Mouse (Mus musculus) forelimb bud, embryonic 11.5 days (tissue): ENCODE data around the gene 4932411N23Rik.
"Not testable (repeated sequence)": the region's sequence is repeated elsewhere in the genome, so short reads cannot be mapped to it uniquely, and the experiment has no call there.

Source experiments
- DNase-seq: peaks from one replicate; pipeline ENCODE4 v3.0.0-alpha.2; 2012; ENCODE audit warnings: low read depth, low spot score

4932411N23Rik gene

DNA sequence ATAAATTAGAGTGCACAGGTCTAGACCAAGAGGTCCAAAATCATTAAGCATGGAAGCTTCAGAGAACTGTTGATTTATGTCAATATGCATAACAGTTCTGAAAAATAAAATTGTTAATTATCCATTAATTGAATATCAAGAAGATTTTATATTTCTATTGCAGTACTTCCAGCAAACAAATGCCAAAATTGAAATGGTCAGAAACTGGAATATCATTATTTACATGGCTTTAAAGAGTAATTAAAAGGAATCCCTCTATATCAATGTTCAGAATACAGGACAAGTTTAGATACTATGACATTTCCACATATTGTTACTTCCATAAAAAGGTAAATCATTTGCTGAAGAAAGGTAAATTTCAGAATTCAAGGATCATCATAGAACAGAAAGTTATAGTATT is at the start of gene 4932411N23Rik:
Gene 4932411N23Rik (minus strand): TSS at position 101 of the 400 bp plus-strand sequence.
- DNase-seq = no peak

DNA sequence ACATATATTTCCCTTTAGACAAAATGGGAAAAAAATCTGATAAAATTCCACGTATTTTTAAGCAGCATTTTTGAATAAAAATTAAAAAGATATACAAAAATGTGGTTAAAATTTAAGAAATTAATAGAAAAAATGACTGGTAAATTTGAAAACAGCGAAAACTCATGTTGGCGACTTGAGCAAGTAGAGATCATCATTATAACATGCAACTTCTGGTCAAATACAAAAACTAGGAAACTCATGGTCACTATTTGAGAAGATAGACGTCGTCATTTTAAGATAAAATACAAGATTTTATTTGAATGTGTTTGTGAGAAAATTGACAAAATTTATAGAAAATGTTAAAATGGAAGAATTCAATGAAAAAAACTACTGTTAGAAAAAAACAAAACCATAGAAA is 35.8 kb downstream of the 4932411N23Rik start:
- DNase-seq = no peak

DNA sequence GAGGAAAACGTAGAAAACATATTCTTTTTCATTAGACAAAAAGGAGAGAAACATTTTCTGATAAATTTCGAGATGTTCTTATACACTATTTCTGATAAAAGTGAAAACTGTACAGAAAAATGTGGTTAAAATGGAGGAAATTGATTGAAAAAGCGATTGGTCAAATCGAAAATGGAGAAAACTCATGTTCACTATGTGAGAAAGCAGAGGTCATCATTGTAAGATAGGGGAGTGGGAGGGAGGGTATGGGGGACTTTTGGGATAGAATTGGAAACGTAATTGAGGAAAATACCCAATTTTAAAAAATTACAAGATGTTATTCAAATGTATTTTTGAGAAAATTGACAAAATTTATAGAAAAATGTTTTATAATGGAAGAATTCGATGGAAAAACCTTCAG is 38.0 kb downstream of the 4932411N23Rik start:
- DNase-seq = peak; percentile 21

DNA sequence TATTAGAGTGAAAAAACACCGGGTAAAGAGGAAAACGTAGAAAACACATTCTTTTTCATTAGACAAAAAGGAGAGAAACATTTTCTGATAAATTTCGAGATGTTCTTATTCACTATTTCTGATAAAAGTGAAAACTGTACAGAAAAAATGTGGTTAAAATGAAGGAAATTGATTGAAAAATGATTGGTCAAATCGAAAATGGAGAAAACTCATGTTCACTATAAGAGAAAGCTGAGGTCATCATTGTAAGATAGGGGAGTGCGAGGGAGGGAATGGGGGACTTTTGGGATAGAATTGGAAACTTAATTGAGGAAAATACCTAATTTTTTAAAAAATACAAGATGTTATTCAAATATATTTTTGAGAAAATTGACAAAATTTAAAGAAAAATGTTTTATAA is 40.8 kb downstream of the 4932411N23Rik start:
- DNase-seq = not testable (repeated sequence)

DNA sequence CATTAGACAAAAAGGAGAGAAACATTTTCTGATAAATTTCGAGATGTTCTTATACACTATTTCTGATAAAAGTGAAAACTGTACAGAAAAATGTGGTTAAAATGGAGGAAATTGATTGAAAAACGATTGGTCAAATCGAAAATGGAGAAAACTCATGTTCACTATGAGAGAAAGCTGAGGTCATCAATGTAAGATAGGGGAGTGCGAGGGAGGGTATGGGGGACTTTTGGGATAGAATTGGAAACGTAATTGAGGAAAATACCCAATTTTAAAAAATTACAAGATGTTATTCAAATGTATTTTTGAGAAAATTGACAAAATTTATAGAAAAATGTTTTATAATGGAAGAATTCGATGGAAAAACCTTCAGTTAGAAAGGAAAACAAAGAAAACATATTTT is 42.2 kb downstream of the 4932411N23Rik start:
- DNase-seq = not testable (repeated sequence)
